Mouse (Mus musculus) left cerebral cortex, adult 2 months (tissue): ENCODE data around the gene Gmnc. TPM values are rescaled to one million over a fixed set of nuclear protein-coding genes. Genes with fewer than 3 reads are reported as not detected.

Source experiments
- DNase-seq, 2 experiments: peaks; one replicate each; pipeline ENCODE4 v3.0.0; 2021 to 2022; ENCODE audit warnings: low spot score in 2 of 2, mixed read lengths in 1 of 2; ENCODE audit errors: extremely low spot score in 1 of 2
- H3K27ac ChIP-seq: fragments of 200-600 bp; 2 replicates; pipeline ENCODE4 v1.8.1; 2022
- H3K4me3 ChIP-seq: fragments of 200-600 bp; 2 replicates; pipeline ENCODE4 v1.8.1; 2022
- CTCF ChIP-seq: fragments of 200-600 bp; IDR thresholded peaks from 2 replicates; pipeline ENCODE4 v1.8.1; 2022; ENCODE audit warnings: antibody characterized with exemption, mild to moderate bottlenecking, moderate library complexity
- intact Hi-C: fragments of 180-260 bp; cut with DNase I; formaldehyde crosslinking; loops from one replicate; pipeline ENCODE4 v1.15.1; 2025
- long read RNA-seq, 2 experiments: library from polyadenylated mRNA; stranded (forward); transcript quantifications; one replicate each; pipeline ENCODE4 v2.0.0; 2021; ENCODE audit warnings: borderline mapping rate in 2 of 2
- total RNA-seq, 2 experiments: library from RNA; stranded (reverse); gene quantifications; 2 replicates each; pipeline ENCODE4 v1.2.3; 2021

Gmnc gene
- under 1 TPM; 0.42 to 0.48 TPM for total RNA-seq
- long read RNA-seq, experiment 1 = 0 reads
- long read RNA-seq, experiment 2, partial matches to known transcripts = 0 of 1 reads
- long read RNA-seq, experiment 2, other reads (novel, unspliced or antisense) = 0 of 1 reads

- intact Hi-C loops = no loop called here
- Histone ChIP-seq H3K27ac (no peak within 1 kb of the TSS), H3K4me3 (no peak within 1 kb of the TSS)
- no peak for TF ChIP-seq CTCF
- DNase-seq = no peak
These were observed at the start of gene Gmnc for GRCm38 (mm10) chr16:26991477-26992300. Gene Gmnc, minus strand, starts transcription at chr16:26991652.

- H3K27ac ChIP-seq = no peak overlapping the region
- no peak for DNase-seq
- H3K4me3 ChIP-seq = no peak overlapping the region
- TF ChIP-seq CTCF = no peak
- intact Hi-C loops = no loop called here
These were observed 35.8 kb upstream of the Gmnc start for GRCm38 (mm10) chr16:27027281-27027680.

GRCm38 (mm10) chr16:27026226-27026625 lies 34.8 kb upstream of the Gmnc start:
- intact Hi-C loops = no loop called here
- H3K27ac ChIP-seq = no peak overlapping the region

GRCm38 (mm10) chr16:27022746-27023145 lies 31.3 kb upstream of the Gmnc start:
- TF ChIP-seq CTCF = no peak
- H3K4me3 ChIP-seq = no peak overlapping the region
- DNase-seq = no peak
- intact Hi-C loops = no loop called here
- H3K27ac ChIP-seq = no peak overlapping the region

More at GRCm38 (mm10) chr16:27026226-27026625, 34.8 kb upstream of the Gmnc start:
- no peak for TF ChIP-seq CTCF
- no peak for DNase-seq
- H3K4me3 ChIP-seq = no peak overlapping the region

- intact Hi-C loops = no loop called here
- H3K4me3 ChIP-seq = no peak overlapping the region
- H3K27ac ChIP-seq = no peak overlapping the region
- no peak for TF ChIP-seq CTCF
- no peak for DNase-seq
These were observed 25.9 kb upstream of the Gmnc start for GRCm38 (mm10) chr16:27017309-27017708.

- intact Hi-C loops = no loop called here
- Histone ChIP-seq H3K4me3 (no peak overlapping the region), H3K27ac (no peak overlapping the region)
- no peak for DNase-seq
- TF ChIP-seq CTCF = no peak; the same call in 1 of the 2 replicates
These were observed 11.3 kb upstream of the Gmnc start for GRCm38 (mm10) chr16:27002714-27003113.

GRCm38 (mm10) chr16:26999563-26999962 lies 8.1 kb upstream of the Gmnc start:
- TF ChIP-seq CTCF = no peak
- no peak for DNase-seq
- intact Hi-C loops = no loop called here
- no peak overlapping the region for H3K4me3 ChIP-seq
- H3K27ac ChIP-seq = no peak overlapping the region

- TF ChIP-seq CTCF = no peak
- no peak overlapping the region for H3K27ac ChIP-seq
- no peak for DNase-seq
- intact Hi-C loops = no loop called here
- H3K4me3 ChIP-seq = no peak overlapping the region
These were observed 1.8 kb downstream of the Gmnc start for GRCm38 (mm10) chr16:26989415-26990315.

GRCm38 (mm10) chr16:26988188-26988587 lies 3.3 kb downstream of the Gmnc start:
- intact Hi-C loops = no loop called here
- no peak for TF ChIP-seq CTCF
- Histone ChIP-seq H3K27ac (no peak overlapping the region), H3K4me3 (no peak overlapping the region)
- DNase-seq = no peak

GRCm38 (mm10) chr16:26985796-26986195 lies 5.7 kb downstream of the Gmnc start:
- intact Hi-C loops = loop anchor here (2.0 kb wide), 1 partner anchor 153 kb away; no protein-coding TSS in a partner anchor
- DNase-seq = no peak
- TF ChIP-seq CTCF = peak; percentile 34
- no peak overlapping the region for H3K27ac ChIP-seq
- no peak overlapping the region for H3K4me3 ChIP-seq

- DNase-seq = no peak
- intact Hi-C loops = loop anchor here (2.0 to 5.0 kb wide), 2 partner anchors 199 to 750 kb away; no protein-coding TSS in a partner anchor
- peak; percentile 66 for TF ChIP-seq CTCF
- Histone ChIP-seq H3K27ac (no peak overlapping the region), H3K4me3 (no peak overlapping the region)
These were observed 9.3 kb downstream of the Gmnc start for GRCm38 (mm10) chr16:26982112-26982511.

- DNase-seq = peak; percentile 27 to 32
- no peak; the same call in 1 of the 2 replicates for TF ChIP-seq CTCF
- intact Hi-C loops = no loop called here
- Histone ChIP-seq H3K27ac (no peak overlapping the region), H3K4me3 (peak overlapping the region; percentile 51)
These were observed 23.5 kb downstream of the Gmnc start for GRCm38 (mm10) chr16:26967967-26968366.
